Mouse (Mus musculus) left cerebral cortex, postnatal 10 days (tissue): ENCODE measurements around the gene Rab13. TPM values are rescaled to one million over a fixed set of nuclear protein-coding genes. Genes with fewer than 3 reads are reported as not detected.

Experiments
- DNase-seq, 2 experiments: peaks; one replicate each; pipeline ENCODE4 v3.0.0; 2021 to 2022; ENCODE audit warnings: low spot score in 2 of 2, mixed read lengths in 1 of 2; ENCODE audit errors: extremely low spot score in 1 of 2
- intact Hi-C: fragments of 180-260 bp; cut with DNase I; formaldehyde crosslinking; loops from one replicate; pipeline ENCODE4 v1.15.1; 2025
- microRNA-seq: library from miRNA; unstranded; fragments of <30 nt; microRNA quantifications from one replicate; pipeline ENCODE4 v1.2.0, GENCODE M21; 2022
- total RNA-seq, 2 experiments: library from RNA; stranded (reverse); gene quantifications; 2 replicates each; pipeline ENCODE4 v1.2.3; 2021

The Rab13 gene
- total RNA-seq, 2 experiments from 2014 or later, result 6.5 to 7.0 TPM

DNA sequence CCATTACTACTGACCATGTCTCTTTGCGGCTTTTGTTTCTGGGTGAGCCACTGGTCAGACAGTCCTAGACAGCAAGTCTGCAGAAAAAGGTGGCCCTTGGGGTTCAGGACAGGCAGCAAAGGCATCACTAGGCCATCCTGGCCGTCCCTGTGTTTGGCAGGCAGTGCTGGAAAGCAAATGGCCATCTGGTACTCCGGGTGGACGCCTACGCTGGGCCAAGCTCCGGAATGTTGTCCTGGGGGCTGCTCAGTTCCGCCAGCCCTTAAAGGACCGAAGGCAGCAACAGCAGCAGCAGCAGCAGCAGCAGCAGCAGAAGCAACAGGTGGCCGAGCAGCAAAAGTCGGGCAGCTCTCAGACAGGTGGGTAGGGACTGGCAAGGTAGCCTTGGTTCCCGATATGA is 61.8 kb downstream of the Rab13 start:
- intact Hi-C loops, result no loop called here
- no peak for DNase-seq

Small RNA genes within 50 kb of the gene (microRNA-seq; reads per million reads assigned to microRNA genes)
- not detected for gene Mir7012

Other genes with a start within 250 kb of the Rab13 start
- 10 to 100 TPM; 53.4 to 60.2 TPM for gene Hax1, start 214.9 kb upstream of the Rab13 start, total RNA-seq
- gene 4933434E20Rik, start 162.1 kb upstream of the Rab13 start, total RNA-seq, result 10 to 100 TPM; 76.1 to 76.6 TPM
- gene Ubap2l, start 161.1 kb upstream of the Rab13 start, total RNA-seq, result 100 to 1,000 TPM; 189 to 202 TPM
- gene Tpm3, start 141.0 kb upstream of the Rab13 start, total RNA-seq, result 100 to 1,000 TPM; 259 to 260 TPM
- gene Nup210l, start 109.6 kb upstream of the Rab13 start, total RNA-seq, result under 1 TPM; 0.56 to 0.59 TPM
- 100 to 1,000 TPM; 817 to 845 TPM for gene Rps27, start within 50 bp of the Rab13 start, total RNA-seq
- gene Jtb, start 17.9 kb downstream of the Rab13 start, total RNA-seq, result 10 to 100 TPM; 43.7 to 44.4 TPM
- under 1 TPM in 1 of 2 experiments, not detected in 1; 0.24 TPM for gene Creb3l4, start 29.8 kb downstream of the Rab13 start, total RNA-seq
- 10 to 100 TPM; 47.7 to 49.0 TPM for gene Slc39a1, start 34.5 kb downstream of the Rab13 start, total RNA-seq
- gene Crtc2, start 40.5 kb downstream of the Rab13 start, total RNA-seq, result 10 to 100 TPM; 26.4 to 31.2 TPM
- 10 to 100 TPM; 25.2 to 27.1 TPM for gene Dennd4b, start 51.5 kb downstream of the Rab13 start, total RNA-seq
- gene Gatad2b, start 79.5 kb downstream of the Rab13 start, total RNA-seq, result 10 to 100 TPM; 90.0 to 90.5 TPM
- gene Slc27a3, start 176.2 kb downstream of the Rab13 start, total RNA-seq, result 10 to 100 TPM; 11.5 to 12.1 TPM
- gene Ints3, start 219.9 kb downstream of the Rab13 start, total RNA-seq, result 10 to 100 TPM; 57.0 to 62.0 TPM